Mouse (Mus musculus): ENCODE data around the gene Slc39a9.

Slc39a9 gene

GRCm38 (mm10) chr12:80643693-80644505 lies at the start of gene Slc39a9, which contains the start of gene Erh:
Slc39a9 (plus strand) TSS chr12:80643883.
Erh (minus strand) TSS chr12:80644341.
- peak; percentile 92 for DNase-seq

- DNase-seq: no peak
Measured at GRCm38 (mm10) chr12:80594141-80594540, 49.5 kb upstream of the Slc39a9 start.

GRCm38 (mm10) chr12:80594781-80595180 lies 48.9 kb upstream of the Slc39a9 start:
- DNase-seq: no peak

GRCm38 (mm10) chr12:80595566-80595965 lies 48.1 kb upstream of the Slc39a9 start:
- DNase-seq: no peak

- no peak for DNase-seq
Measured at GRCm38 (mm10) chr12:80595968-80596367, 47.7 kb upstream of the Slc39a9 start.

GRCm38 (mm10) chr12:80598236-80598635 lies 45.4 kb upstream of the Slc39a9 start:
- no peak for DNase-seq

- DNase-seq: no peak
Measured at GRCm38 (mm10) chr12:80598756-80599155, 44.9 kb upstream of the Slc39a9 start.

GRCm38 (mm10) chr12:80601597-80602269 lies 42.0 kb upstream of the Slc39a9 start:
- no peak for DNase-seq

GRCm38 (mm10) chr12:80602432-80602831 lies 41.3 kb upstream of the Slc39a9 start:
- no peak for DNase-seq

- DNase-seq: no peak
Measured at GRCm38 (mm10) chr12:80603566-80603965, 40.1 kb upstream of the Slc39a9 start.

GRCm38 (mm10) chr12:80604218-80604617 lies 39.5 kb upstream of the Slc39a9 start:
- DNase-seq: no peak

- DNase-seq: no peak
Measured at GRCm38 (mm10) chr12:80608576-80608975, 35.1 kb upstream of the Slc39a9 start.

GRCm38 (mm10) chr12:80609928-80610327 lies 33.8 kb upstream of the Slc39a9 start:
- no peak for DNase-seq

- no peak for DNase-seq
Measured at GRCm38 (mm10) chr12:80612113-80612791, 31.4 kb upstream of the Slc39a9 start.

GRCm38 (mm10) chr12:80615371-80616257 lies 28.1 kb upstream of the Slc39a9 start:
- DNase-seq: no peak

- no peak for DNase-seq
Measured at GRCm38 (mm10) chr12:80620501-80620900, 23.2 kb upstream of the Slc39a9 start.

- no peak for DNase-seq
Measured at GRCm38 (mm10) chr12:80631790-80632189, 11.9 kb upstream of the Slc39a9 start.

GRCm38 (mm10) chr12:80642725-80643692 lies 674 bp upstream of the Slc39a9 start:
- DNase-seq: peak; percentile 69

GRCm38 (mm10) chr12:80644506-80644868 lies 804 bp downstream of the Slc39a9 start:
- DNase-seq: no peak

- no peak for DNase-seq
Measured at GRCm38 (mm10) chr12:80646377-80646776, 2.7 kb downstream of the Slc39a9 start.

- no peak for DNase-seq
Measured at GRCm38 (mm10) chr12:80653951-80654658, 10.4 kb downstream of the Slc39a9 start.

Measured in thymus, postnatal 25 days (tissue).